Mouse (Mus musculus): ENCODE data around the gene D16Ertd472e.

D16Ertd472e gene

GRCm38 (mm10) chr16:78576478-78577084, at the start of gene D16Ertd472e:
Gene D16Ertd472e (minus strand): TSS chr16:78576708.
- peak; percentile 91 for DNase-seq (ENCODE audit: extremely low spot score, low spot score)

- DNase-seq (ENCODE audit: extremely low spot score, low spot score): no peak
These were observed 46.2 kb upstream of the D16Ertd472e start for GRCm38 (mm10) chr16:78622755-78623154.

GRCm38 (mm10) chr16:78619386-78619785, 42.9 kb upstream of the D16Ertd472e start:
- DNase-seq (ENCODE audit: extremely low spot score, low spot score): no peak

DNA sequence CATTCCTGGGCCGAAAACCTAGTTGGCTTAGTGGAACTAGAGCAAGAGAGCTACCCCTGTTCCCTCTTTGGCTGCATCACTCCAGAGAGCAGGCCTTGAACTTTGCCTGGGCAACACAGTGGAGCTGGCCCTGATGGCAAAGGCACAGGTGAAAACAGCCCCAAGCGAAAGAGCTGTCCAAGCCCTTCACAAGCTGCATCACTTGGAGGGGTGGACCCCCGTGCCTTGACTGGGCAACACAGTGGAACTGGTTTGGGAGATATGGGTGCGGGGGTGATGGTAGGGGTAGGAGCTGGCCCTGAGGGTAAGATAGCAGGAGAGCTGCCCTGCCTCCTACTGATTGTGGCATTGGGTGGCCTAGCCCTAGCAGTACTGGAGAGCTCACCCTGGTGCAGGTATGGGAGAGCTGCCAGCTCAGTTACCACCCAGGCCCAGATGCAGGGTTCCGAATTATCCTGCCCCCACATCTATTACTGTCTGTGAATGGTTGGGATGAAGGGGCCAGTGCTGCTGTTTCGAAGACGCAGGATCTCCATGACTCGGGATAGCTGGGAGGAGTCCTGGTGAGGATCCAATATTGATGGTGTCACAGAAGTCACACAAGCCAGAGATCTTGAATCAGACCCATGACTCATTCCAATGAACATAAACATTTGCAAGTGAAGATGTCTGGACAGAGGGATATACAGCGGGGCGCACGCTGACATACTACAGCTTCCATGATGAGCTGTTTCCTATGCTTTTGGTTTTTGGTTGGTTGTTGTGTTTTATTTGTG, 41.4 kb upstream of the D16Ertd472e start:
- DNase-seq (ENCODE audit: extremely low spot score, low spot score): no peak

GRCm38 (mm10) chr16:78606202-78606601, 29.7 kb upstream of the D16Ertd472e start:
- DNase-seq (ENCODE audit: extremely low spot score, low spot score): no peak

- DNase-seq (ENCODE audit: extremely low spot score, low spot score): no peak
These were observed 22.4 kb upstream of the D16Ertd472e start for GRCm38 (mm10) chr16:78598919-78599318.

DNA sequence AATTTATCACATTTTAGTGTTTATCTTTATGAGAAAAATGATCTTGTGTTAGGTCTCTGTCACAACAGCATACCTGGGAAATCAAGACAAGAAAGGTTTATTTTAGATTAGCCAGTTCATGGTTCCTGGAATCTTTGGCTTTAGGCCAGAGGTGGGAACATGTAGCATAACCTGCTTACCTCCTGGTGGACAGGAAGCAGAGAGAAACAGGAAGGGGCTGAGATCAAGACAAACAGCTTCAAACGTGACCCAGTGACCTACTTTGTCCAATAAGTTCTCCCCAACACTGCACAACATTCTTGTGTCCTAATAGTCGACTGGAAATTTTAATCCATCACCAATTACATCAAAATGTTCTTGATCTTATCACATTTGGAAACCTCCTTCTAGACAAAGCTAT, 19.9 kb upstream of the D16Ertd472e start:
- DNase-seq (ENCODE audit: extremely low spot score, low spot score): no peak

- DNase-seq (ENCODE audit: extremely low spot score, low spot score): no peak
These were observed 19.3 kb upstream of the D16Ertd472e start for GRCm38 (mm10) chr16:78595821-78596220.

GRCm38 (mm10) chr16:78594154-78594553, 17.6 kb upstream of the D16Ertd472e start:
- DNase-seq (ENCODE audit: extremely low spot score, low spot score): no peak

GRCm38 (mm10) chr16:78591130-78591529, 14.6 kb upstream of the D16Ertd472e start:
- no peak for DNase-seq (ENCODE audit: extremely low spot score, low spot score)

DNA sequence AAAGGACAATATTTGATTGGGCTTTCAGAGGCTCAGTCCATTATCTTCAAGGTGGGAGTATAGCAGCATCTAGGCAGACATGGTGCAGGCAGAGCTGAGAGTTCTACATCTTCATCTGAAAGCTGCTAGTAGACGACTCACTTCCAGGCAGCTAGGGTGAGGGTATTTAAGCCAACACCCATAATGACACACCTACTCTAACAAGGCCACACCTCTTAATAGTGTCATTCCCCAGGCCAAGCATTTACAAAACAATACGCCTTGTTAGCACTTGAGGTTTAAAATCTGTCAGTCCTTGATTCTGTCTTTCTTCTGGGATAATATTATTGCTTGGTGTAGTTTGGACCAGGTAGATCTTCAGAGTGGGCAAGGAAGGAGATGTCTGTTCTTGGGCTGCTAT, 12.3 kb upstream of the D16Ertd472e start:
- DNase-seq (ENCODE audit: extremely low spot score, low spot score): no peak

GRCm38 (mm10) chr16:78586621-78587020, 10.1 kb upstream of the D16Ertd472e start:
- no peak for DNase-seq (ENCODE audit: extremely low spot score, low spot score)

DNA sequence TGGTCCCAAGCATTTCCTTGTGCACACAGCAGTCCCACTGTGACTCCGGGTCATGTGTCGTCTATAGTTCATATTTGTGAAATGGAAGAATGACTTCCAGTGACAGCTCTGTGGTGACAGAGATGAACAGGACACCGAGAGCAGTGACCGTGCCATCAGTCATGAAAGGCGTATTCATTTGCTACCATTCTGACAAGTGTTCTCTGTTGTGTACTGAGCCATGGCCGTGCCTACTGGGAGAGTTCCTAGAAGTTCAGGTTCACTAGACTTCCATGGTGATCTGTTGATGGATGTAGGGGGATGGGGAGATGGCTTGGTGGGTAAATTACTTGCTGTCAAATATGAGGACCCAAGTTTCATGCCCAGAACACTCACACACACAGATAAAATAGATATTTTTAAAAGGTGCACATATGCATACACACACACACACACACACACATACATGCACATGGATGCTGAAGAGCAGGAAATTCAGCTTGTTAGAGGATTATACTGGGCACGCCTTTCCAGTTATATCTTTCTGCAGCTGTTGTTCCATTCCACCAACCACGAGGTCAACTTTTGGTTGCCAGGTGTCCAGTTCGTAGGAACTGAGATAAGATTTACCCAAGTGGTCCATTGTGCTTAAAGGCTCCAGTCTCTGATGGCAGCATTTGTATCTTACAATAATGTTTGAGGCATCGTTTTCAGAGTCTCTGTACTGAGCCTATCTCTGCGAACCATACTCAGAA, 9.3 kb upstream of the D16Ertd472e start:
- DNase-seq (ENCODE audit: extremely low spot score, low spot score): no peak

GRCm38 (mm10) chr16:78585163-78585562, 8.7 kb upstream of the D16Ertd472e start:
- DNase-seq (ENCODE audit: extremely low spot score, low spot score): no peak

GRCm38 (mm10) chr16:78583968-78584367, 7.5 kb upstream of the D16Ertd472e start:
- DNase-seq (ENCODE audit: extremely low spot score, low spot score): no peak

- no peak for DNase-seq (ENCODE audit: extremely low spot score, low spot score)
These were observed 3.9 kb upstream of the D16Ertd472e start for GRCm38 (mm10) chr16:78580387-78580786.

- no peak for DNase-seq (ENCODE audit: extremely low spot score, low spot score)
These were observed 2.9 kb upstream of the D16Ertd472e start for GRCm38 (mm10) chr16:78579386-78579785.

DNA sequence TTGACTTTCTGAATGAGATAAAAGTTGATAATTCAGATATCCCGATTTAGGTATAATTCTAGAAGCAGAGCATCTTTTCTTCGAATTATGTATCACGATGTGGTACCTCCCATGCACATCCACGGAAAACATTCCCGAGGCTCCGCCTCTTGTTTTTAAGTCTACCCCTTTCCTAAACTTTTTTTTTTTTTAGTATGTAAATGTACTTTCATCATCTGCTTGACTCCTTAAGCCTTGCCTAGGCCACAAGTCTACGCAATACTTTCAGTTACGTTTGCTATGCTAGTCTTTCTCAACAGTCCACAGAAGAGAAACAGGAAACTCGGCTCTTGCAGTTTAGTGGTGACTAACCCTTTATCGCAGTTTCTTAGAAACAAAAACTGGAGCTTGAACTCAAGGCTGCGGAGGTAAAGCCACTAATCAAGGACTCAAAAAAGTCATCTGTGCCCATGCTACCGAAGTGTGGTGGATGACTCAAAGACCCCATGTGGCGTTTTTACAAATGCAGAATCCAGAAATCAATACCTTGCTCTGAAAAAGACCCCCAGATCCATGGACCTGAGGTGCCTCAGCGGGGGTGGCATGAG, 670 bp upstream of the D16Ertd472e start:
- peak; percentile 34 for DNase-seq (ENCODE audit: extremely low spot score, low spot score)

- DNase-seq (ENCODE audit: extremely low spot score, low spot score): peak; percentile 84
These were observed 543 bp downstream of the D16Ertd472e start for GRCm38 (mm10) chr16:78575852-78576477.

- no peak for DNase-seq (ENCODE audit: extremely low spot score, low spot score)
These were observed 1.2 kb downstream of the D16Ertd472e start for GRCm38 (mm10) chr16:78575190-78575851.

DNA sequence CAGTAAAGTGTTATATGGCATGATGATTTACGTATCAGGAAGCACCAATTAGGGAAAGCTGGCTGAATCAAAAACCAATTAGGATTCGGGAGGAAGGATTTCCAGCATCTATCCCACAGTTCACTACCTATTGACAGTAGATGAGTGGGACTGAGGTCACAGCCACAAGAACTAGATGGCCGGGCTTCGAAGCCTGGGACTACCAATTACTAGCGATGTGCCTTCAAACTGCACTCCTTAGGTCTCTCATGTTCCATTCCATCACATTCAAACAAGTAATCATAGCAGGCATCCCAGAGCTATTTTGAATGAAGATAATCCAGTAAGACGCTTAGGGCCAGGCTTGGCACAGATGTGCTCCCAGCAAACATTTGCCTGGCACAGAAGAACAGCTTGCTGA, 2.3 kb downstream of the D16Ertd472e start:
- DNase-seq (ENCODE audit: extremely low spot score, low spot score): no peak

Measured in neural tube, embryonic 10.5 days (tissue).